Mouse (Mus musculus) C2C12 (cell line): ENCODE results near the gene Cd37. TPM values are rescaled to one million over a fixed set of nuclear protein-coding genes. Genes with fewer than 3 reads are reported as not detected.

ENCODE experiments used
- H3K27me3 ChIP-seq: one replicate; pipeline ENCODE4 v1.6.1; 2011; ENCODE audit not compliant: control insufficient read depth, insufficient read depth, insufficient read length
- H3K36me3 ChIP-seq: one replicate; pipeline ENCODE4 v1.6.1; 2011; ENCODE audit not compliant: control insufficient read depth, insufficient read depth
- H3K4me3 ChIP-seq: one replicate; pipeline ENCODE4 v1.5.1; 2011; ENCODE audit warnings: mild to moderate bottlenecking, control low read depth; ENCODE audit not compliant: poor library complexity, insufficient read depth, severe bottlenecking
- H3K79me2 ChIP-seq: one replicate; pipeline ENCODE4 v1.6.1; 2011; ENCODE audit not compliant: control insufficient read depth, insufficient read depth
- H3K79me3 ChIP-seq: one replicate; pipeline ENCODE4 v1.6.1; 2011; ENCODE audit warnings: low read depth, control low read depth
- H3ac ChIP-seq: one replicate; pipeline ENCODE3; 2011; ENCODE audit warnings: low read depth; ENCODE audit not compliant: control insufficient read depth, insufficient read length
- CEBPB ChIP-seq: IDR thresholded peaks from one replicate; pipeline ENCODE4 v1.6.1; 2011; ENCODE audit warnings: low read depth, mild to moderate bottlenecking, control low read depth, moderate library complexity
- CTCF ChIP-seq: IDR thresholded peaks from one replicate; pipeline ENCODE4 v1.5.1; 2011; ENCODE audit not compliant: control insufficient read depth, insufficient read depth, insufficient read length
- FOSL1 ChIP-seq: IDR thresholded peaks from one replicate; pipeline ENCODE4 v1.8.0; 2011; ENCODE audit warnings: mild to moderate bottlenecking, low read length; ENCODE audit not compliant: poor library complexity, insufficient read depth, severe bottlenecking
- MAX ChIP-seq: IDR thresholded peaks from one replicate; pipeline ENCODE4 v1.6.1; 2011; ENCODE audit warnings: mild to moderate bottlenecking, control low read depth
- MYOD1 ChIP-seq: IDR thresholded peaks from one replicate; pipeline ENCODE4 v1.6.1; 2011; ENCODE audit warnings: low read depth; ENCODE audit not compliant: control insufficient read depth, insufficient read length
- MYOG ChIP-seq: IDR thresholded peaks from one replicate; pipeline ENCODE4 v1.6.1; 2011; ENCODE audit not compliant: control insufficient read depth, insufficient read length; ENCODE audit errors: extremely low read depth
- USF1 ChIP-seq: IDR thresholded peaks from one replicate; pipeline ENCODE4 v1.6.1; 2011; ENCODE audit warnings: low read depth, mild to moderate bottlenecking, control low read depth, moderate library complexity
- polyA plus RNA-seq: library from polyadenylated mRNA; unstranded; fragments of >200 nt; fragmentation: generic; extraction: Trizol; gene quantifications from one replicate; pipeline ENCODE4 v1.2.1, GENCODE M21; 2012; ENCODE audit warnings: missing spikeins

Cd37 gene
- polyA plus RNA-seq, 1 experiment, result 0.37 TPM

DNA sequence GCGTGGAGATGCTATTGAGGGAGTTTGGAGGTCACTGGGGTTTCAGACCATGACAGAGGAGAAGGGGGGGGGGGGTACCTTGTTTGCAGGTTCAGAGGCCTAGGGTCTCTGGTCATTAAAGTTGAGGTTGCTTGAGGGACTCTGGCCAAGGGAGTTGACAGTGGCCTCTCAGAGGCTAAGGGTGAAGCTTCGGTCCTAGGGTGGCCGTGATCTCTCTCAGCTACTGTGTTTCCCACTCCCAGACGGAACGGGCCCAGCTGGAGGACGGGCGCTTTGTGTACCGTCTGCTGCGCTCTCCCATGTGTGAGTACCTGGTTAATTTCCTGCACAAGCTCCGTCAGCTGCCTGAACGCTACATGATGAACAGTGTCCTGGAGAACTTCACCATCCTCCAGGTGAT is 7.0 kb downstream of the Cd37 start:
- peaks cover 19% of the 10 kb centered on the region for H3K36me3 ChIP-seq
- no peaks in the 10 kb centered on the region for H3K27me3 ChIP-seq
- no peak overlapping the region for H3K4me3 ChIP-seq
- H3K79me3 ChIP-seq, result no peaks in the 10 kb centered on the region
- no peak for TF ChIP-seq USF1
- no peak for TF ChIP-seq CTCF
- no peak for TF ChIP-seq MAX
- TF ChIP-seq MYOD1, result no peak
- no peak for TF ChIP-seq MYOG
- no peak for TF ChIP-seq CEBPB
- no peak for TF ChIP-seq FOSL1
- H3ac ChIP-seq, result no peak overlapping the region
- no peaks in the 10 kb centered on the region for H3K79me2 ChIP-seq

DNA sequence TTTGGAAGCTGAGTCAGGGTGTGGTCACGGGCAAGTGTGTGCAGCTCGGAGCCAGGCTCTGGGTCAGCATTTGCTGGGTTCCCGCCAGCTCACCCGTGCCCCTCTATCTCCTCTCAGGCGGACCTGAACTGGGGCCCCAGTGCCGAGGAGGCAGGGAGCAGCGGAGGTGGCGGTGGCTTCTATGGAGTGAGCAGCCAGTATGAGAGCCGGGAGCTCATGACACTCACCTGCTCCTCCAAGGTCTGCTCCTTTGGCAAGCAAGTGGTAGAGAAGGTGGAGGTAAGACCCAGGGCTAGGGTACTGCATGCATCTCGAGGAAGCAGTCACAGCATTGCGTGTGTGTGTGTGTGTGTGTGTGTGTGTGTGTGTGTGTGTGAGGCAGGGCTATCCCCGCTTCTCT is 7.7 kb downstream of the Cd37 start:
- Histone ChIP-seq H3K4me3 (no peak overlapping the region), H3K79me2 (no peaks in the 10 kb centered on the region), H3K27me3 (no peaks in the 10 kb centered on the region), H3K79me3 (no peaks in the 10 kb centered on the region), H3K36me3 (peaks cover 26% of the 10 kb centered on the region), H3ac (no peak overlapping the region)
- TF ChIP-seq MYOD1 (no peak), CEBPB (no peak), USF1 (no peak)

DNA sequence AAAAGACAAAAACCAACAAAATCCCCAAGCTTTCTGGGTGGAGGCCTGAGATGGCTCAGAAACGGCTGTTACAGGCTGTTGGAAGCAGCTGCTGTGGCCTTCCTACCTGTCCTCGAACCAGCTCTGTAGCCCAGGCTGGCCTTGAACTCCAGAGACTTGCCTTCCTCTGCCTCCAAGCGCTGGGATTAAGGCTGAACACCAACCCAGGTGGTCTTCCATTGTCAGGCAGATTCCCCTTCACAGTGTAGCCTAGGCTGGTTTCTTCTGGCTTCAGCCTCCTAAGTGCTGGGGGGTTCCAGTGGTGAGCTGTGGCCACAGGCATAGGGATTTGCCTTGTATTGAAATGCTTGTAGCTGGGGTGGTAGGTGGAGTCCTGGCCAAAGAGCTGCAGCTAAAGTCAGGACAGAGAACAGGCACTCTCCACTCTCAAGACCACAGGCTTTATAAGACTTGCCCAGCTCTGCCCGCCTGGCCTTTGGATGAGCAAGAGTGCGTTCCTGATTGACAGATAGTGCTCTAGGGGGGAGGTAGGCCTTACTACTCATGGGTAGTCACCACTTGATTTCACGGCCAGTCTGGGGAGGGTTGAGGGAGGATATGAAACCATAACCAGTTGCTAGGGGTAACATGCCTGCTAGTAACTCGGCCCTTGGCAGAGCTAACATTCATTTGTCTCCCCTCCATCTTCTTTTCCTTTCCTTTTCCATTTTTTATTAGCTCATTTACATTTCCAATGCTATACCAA is 9.3 kb downstream of the Cd37 start:
- H3K36me3 ChIP-seq, result peaks cover 26% of the 10 kb centered on the region

DNA sequence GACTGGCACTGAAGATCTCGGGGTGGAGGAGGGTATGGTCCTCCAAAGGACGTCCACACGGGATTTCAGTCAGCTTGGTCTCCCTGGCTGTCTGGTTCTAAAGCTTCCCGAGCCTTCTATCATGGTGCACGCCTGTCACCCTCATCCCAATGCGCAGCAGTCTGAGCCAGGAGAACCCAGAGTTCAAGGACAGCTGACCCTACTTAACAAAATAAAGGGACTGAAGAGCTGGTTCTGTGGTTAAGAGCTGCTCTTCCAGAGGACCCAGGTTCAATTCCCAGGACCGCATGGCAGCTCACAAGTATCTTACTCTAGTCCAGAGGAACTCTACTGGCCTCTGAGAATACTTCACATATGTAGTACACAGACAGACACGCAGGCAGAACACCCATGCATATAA is 9.9 kb downstream of the Cd37 start:
- Histone ChIP-seq H3K4me3 (no peak overlapping the region), H3K27me3 (no peaks in the 10 kb centered on the region), H3K79me2 (no peaks in the 10 kb centered on the region), H3K79me3 (no peaks in the 10 kb centered on the region), H3ac (no peak overlapping the region), H3K36me3 (peaks cover 26% of the 10 kb centered on the region)
- TF ChIP-seq USF1 (no peak), CEBPB (no peak), FOSL1 (no peak)

More for the DNA sequence above, 9.3 kb downstream of the Cd37 start:
- Histone ChIP-seq H3ac (no peak overlapping the region), H3K4me3 (no peak overlapping the region), H3K79me2 (no peaks in the 10 kb centered on the region), H3K27me3 (no peaks in the 10 kb centered on the region), H3K79me3 (no peaks in the 10 kb centered on the region)
- TF ChIP-seq MYOD1, result no peak
- no peak for TF ChIP-seq FOSL1
- no peak for TF ChIP-seq USF1
- TF ChIP-seq CEBPB, result no peak
- no peak for TF ChIP-seq CTCF

DNA sequence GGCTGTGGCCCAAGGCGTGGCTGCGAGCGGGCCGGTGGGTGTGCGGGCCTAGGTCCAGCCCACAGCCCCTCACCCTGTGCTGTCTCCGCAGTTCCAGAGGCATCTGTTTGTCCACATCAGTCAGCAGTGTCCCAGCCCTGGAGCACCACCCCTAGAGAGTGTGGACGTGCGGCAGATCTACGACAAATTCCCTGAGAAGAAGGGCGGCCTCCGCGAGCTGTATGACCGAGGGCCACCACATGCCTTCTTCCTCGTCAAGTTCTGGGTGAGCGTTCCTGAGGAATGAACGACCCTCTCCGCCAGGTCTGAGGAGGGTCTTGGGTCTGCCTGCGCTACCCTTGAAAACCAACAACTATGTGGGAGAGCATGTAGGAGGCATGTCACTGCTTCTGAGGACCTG is 10.4 kb downstream of the Cd37 start:
- Histone ChIP-seq H3K79me3 (no peaks in the 10 kb centered on the region), H3K4me3 (no peak overlapping the region), H3K36me3 (peaks cover 26% of the 10 kb centered on the region), H3K79me2 (no peaks in the 10 kb centered on the region), H3K27me3 (no peaks in the 10 kb centered on the region), H3ac (no peak overlapping the region)
- TF ChIP-seq MYOD1 (no peak), MYOG (no peak), USF1 (no peak), MAX (no peak), CTCF (no peak), CEBPB (no peak), FOSL1 (no peak)

DNA sequence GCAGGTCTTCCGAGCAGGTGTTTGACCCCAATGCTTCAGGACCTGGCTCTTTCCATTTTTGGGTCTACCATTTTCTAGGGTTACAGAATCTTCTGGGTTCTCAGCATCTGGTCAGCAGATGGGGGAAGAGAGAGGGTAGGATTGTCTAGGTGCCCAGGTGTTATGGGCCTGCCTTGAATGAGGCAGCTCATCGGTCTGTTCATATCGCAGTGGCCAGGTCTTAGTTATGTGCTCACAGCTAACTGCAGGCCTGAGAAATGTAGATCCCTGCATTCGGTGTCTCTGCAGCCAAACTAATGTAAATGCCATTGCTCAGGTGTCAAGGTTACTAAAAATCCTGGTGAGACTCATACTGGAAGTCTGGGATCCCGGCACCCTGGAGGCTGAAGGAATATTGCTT is 12.5 kb downstream of the Cd37 start:
- H3K36me3 ChIP-seq, result peaks cover 20% of the 10 kb centered on the region

More for the DNA sequence above, 12.5 kb downstream of the Cd37 start:
- Histone ChIP-seq H3K79me3 (no peaks in the 10 kb centered on the region), H3K4me3 (no peak overlapping the region), H3ac (no peak overlapping the region), H3K27me3 (no peaks in the 10 kb centered on the region), H3K79me2 (no peaks in the 10 kb centered on the region)
- no peak for TF ChIP-seq MAX
- TF ChIP-seq CEBPB, result no peak
- TF ChIP-seq FOSL1, result no peak
- TF ChIP-seq MYOD1, result no peak
- TF ChIP-seq CTCF, result no peak
- no peak for TF ChIP-seq MYOG
- no peak for TF ChIP-seq USF1
